Mouse (Mus musculus) lung, adult 2 months (tissue): ENCODE data around the gene Txlng. TPM values are rescaled to one million over a fixed set of nuclear protein-coding genes. Genes with fewer than 3 reads are reported as not detected.
"Not testable (repeated sequence)": the region's sequence is repeated elsewhere in the genome, so short reads cannot be mapped to it uniquely, and the experiment has no call there.

Source experiments
- DNase-seq: peaks from one replicate; pipeline ENCODE4 v3.0.0; 2022
- H3K4me1 ChIP-seq: fragments of 200-500 bp; 2 replicates; pipeline ENCODE4 v1.6.1; 2011; ENCODE audit warnings: low read length; ENCODE audit not compliant: control insufficient read depth, insufficient read depth
- H3K4me3 ChIP-seq: fragments of 200-500 bp; replicated peaks from 2 replicates; pipeline ENCODE3; 2011; ENCODE audit warnings: low read depth, mild to moderate bottlenecking, control low read depth, low read length; ENCODE audit errors: extremely low read depth
- CTCF ChIP-seq: fragments of 200-500 bp; IDR thresholded peaks from 2 replicates; pipeline ENCODE4 v1.5.1; 2011; ENCODE audit warnings: mild to moderate bottlenecking, low read length, control low read depth; ENCODE audit not compliant: insufficient read depth
- POLR2A ChIP-seq: fragments of 200-500 bp; IDR thresholded peaks from 2 replicates; pipeline ENCODE4 v1.6.1; 2011; ENCODE audit warnings: low read depth, mild to moderate bottlenecking, control low read depth, low read length, borderline replicate concordance; ENCODE audit errors: extremely low read depth
- WGBS: fragments of 180-500 bp; shearing (Covaris S2); methylation state at CpG from one replicate; pipeline ENCODE4 v1.1.7; 2018; 5-methylcytosine and 5-hydroxymethylcytosine counted together
- polyA plus RNA-seq: library from polyadenylated mRNA; depleted of rRNA; stranded (reverse); fragments of >200 nt; gene quantifications from 2 replicates; pipeline ENCODE4 v1.2.3, GENCODE M21; 2012

The Txlng gene
- polyA plus RNA-seq, 1 experiment, result 4.9 TPM

DNA sequence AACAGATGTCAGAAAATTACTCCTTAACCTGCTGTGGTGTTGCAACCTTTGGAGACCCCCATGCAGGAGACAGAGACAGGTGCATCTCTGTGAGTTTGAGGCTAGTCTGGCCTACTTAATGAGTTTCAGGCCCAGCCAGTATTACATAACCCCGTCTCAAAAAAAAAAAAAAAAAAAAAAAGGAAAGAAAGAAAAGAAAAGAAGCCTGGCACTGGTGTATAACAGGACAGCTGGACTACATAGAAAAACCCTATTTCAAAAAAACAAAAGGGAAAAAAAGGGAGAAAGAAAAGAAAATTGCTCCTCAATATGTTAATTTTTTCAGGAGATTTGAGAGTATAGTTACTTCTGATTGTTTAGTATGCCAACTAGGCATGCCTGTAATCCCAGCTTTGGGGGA is 1.8 kb upstream of the Txlng start:
- 18% methylated on average over 1 of the region's 1 CpGs for WGBS
- Histone ChIP-seq H3K4me1 (0 out of 2 replicates have a peak, but pooled peaks cover 2% of the 10 kb centered on the region), H3K4me3 (no peak overlapping the region)
- TF ChIP-seq POLR2A (no peak), CTCF (no peak)
- DNase-seq, result no peak

DNA sequence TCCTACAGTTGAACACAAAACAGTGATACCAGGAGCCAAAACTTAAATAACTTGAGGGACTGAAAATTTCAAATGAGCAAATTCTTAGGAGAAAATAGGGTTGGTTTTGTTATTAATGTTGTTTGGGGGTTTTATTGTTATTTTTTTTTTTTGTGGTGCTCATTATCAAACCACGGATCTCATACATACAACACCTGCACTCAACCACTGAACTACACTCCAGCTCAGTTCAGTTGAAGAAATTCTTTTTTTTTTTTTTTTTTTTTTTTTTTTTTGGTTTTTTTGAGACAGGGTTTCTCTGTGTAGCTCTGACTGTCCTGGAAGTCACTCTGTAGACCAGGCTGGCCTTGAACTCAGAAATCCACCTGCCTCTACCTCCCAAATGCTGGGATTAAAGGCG is 1.1 kb upstream of the Txlng start:
- H3K4me1 ChIP-seq, DNase-seq, H3K4me3 ChIP-seq: not testable (repeated sequence)
- 54% methylated on average over 2 of the region's 2 CpGs for WGBS

- no peak for DNase-seq
- 0 out of 2 replicates have a peak, but pooled peaks cover 2% of the 10 kb centered on the region for H3K4me1 ChIP-seq
- no peak for TF ChIP-seq POLR2A
- TF ChIP-seq CTCF, result no peak
- 46% methylated on average over 5 of the region's 5 CpGs for WGBS
- H3K4me3 ChIP-seq, result peak overlapping the region; percentile 44
Observed at GRCm38 (mm10) chrX:162829741-162830140, 487 bp upstream of the Txlng start.

DNA sequence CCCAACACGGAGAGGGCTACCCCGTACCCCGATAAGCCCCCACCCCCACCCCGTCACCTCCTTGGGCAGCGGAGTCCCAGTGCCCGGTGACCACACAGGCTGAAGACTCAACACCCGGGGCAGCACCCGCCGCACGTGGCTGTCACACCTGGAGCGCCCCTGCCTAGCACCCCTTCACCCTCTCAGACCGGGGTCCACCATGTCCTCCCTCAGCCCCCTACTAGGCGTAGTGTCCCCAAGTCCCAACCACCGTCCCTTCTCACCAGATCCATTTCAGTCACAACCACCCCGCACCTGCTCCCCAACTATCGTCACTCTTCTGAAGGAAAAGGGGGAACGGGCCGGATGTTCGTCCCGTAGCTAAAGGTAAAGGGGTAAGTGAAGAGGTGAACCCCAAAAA is 471 bp downstream of the Txlng start:
- H3K4me3 ChIP-seq, result peak overlapping the region; percentile 78
- TF ChIP-seq CTCF, result no peak
- no peak for TF ChIP-seq POLR2A
- H3K4me1 ChIP-seq, result 0 out of 2 replicates have a peak, but pooled peaks cover 2% of the 10 kb centered on the region
- no peak for DNase-seq
- 24% methylated on average over 20 of the region's 20 CpGs for WGBS

GRCm38 (mm10) chrX:162828016-162828415 is 1.2 kb downstream of the Txlng start:
- WGBS, result 38% methylated on average over 6 of the region's 6 CpGs
- TF ChIP-seq CTCF (no peak), POLR2A (no peak)
- peak; percentile 19 for DNase-seq
- H3K4me1 ChIP-seq, result 0 out of 2 replicates have a peak, but pooled peaks cover 2% of the 10 kb centered on the region
- no peak overlapping the region for H3K4me3 ChIP-seq

DNA sequence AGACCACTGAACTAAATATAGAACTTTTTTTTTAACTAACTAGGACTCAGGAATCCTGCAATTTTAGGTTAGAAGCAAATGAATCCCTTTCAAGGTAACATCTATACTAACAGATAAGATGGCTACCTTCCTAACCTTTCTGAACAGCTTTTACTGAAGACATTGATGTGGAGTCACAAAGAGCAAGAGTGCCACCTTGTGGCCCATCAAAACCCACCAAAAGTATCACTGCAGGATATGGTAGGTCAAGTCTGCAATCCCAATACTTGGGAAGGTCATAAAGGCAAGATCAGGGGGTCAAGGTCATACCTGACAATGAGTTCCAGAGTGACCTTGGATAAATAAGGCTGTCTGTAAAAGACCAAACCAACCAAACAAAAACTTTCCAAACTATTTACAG is 28.9 kb downstream of the Txlng start:
- no peaks in the 10 kb centered on the region for H3K4me1 ChIP-seq
- TF ChIP-seq POLR2A (no peak), CTCF (peak; percentile 22; the same call in 1 of the 2 replicates)
- DNase-seq, result no peak

DNA sequence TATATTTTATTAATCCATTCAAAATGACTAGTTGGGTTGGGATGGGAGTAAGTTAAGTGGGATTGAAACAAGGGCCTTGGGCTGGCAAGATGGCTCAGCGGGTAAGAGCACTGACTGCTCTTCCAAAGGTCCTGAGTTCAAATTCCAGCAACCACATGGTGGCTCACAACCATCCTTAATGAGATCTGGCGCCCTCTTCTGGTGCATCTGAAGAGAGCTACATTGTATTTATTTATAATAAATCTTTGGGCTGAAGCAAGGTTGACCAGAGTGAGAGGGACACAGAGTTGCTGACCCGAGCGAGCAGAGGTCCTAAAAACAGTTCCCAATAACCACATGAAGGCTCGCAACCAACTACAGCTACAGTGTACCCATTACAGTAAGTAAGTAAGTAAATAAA is 37.9 kb downstream of the Txlng start:
- not testable (repeated sequence) for DNase-seq, H3K4me1 ChIP-seq, H3K4me3 ChIP-seq
- 78% methylated on average over 5 of the region's 5 CpGs for WGBS

More for the DNA sequence above, 28.9 kb downstream of the Txlng start:
- no peak overlapping the region for H3K4me3 ChIP-seq

- H3K4me3 ChIP-seq, result no peak overlapping the region
- WGBS, result 47% methylated on average over 1 of the region's 1 CpGs
- no peak for TF ChIP-seq CTCF
- TF ChIP-seq POLR2A, result no peak
- no peaks in the 10 kb centered on the region for H3K4me1 ChIP-seq
- DNase-seq, result no peak
Observed at GRCm38 (mm10) chrX:162788372-162788771, 40.9 kb downstream of the Txlng start.

GRCm38 (mm10) chrX:162770726-162771125 is 58.5 kb downstream of the Txlng start:
- Histone ChIP-seq H3K4me3 (no peak overlapping the region), H3K4me1 (no peaks in the 10 kb centered on the region)
- DNase-seq, result no peak
- TF ChIP-seq POLR2A (no peak), CTCF (no peak)
- 60% methylated on average over 1 of the region's 1 CpGs for WGBS

GRCm38 (mm10) chrX:162761716-162762395 is 67.4 kb downstream of the Txlng start:
- Histone ChIP-seq H3K4me3 (no peak overlapping the region), H3K4me1 (no peaks in the 10 kb centered on the region)
- no peak for DNase-seq
- TF ChIP-seq CTCF (no peak), POLR2A (no peak)
- WGBS, result 45% methylated on average over 9 of the region's 9 CpGs
